Mouse (Mus musculus) left cerebral cortex, postnatal 14 days (tissue): ENCODE results near the gene Gm44790. TPM values are rescaled to one million over a fixed set of nuclear protein-coding genes. Genes with fewer than 3 reads are reported as not detected.

Experiments used
- DNase-seq, 2 experiments: peaks; one replicate each; pipeline ENCODE4 v3.0.0; 2021 to 2022; ENCODE audit warnings: low spot score in 2 of 2, mixed read lengths in 1 of 2
- intact Hi-C: fragments of 180-260 bp; cut with DNase I; formaldehyde crosslinking; loops from one replicate; pipeline ENCODE4 v1.15.1; 2025
- total RNA-seq, 2 experiments: library from RNA; stranded (reverse); gene quantifications; 2 replicates each; pipeline ENCODE4 v1.2.3; 2021

The Gm44790 gene
- total RNA-seq, 2 experiments from 2014 or later: 0.49 TPM; not detected in 1

- intact Hi-C loops: no loop called here
- DNase-seq: no peak
Measured at GRCm38 (mm10) chr6:86493469-86494263, 67.2 kb downstream of the Gm44790 start.

- intact Hi-C loops: no loop called here
- no peak for DNase-seq
Measured at GRCm38 (mm10) chr6:86494767-86495166, 68.3 kb downstream of the Gm44790 start.

Other genes with a start within 250 kb of the Gm44790 start
- gene Tgfa, start 231.4 kb upstream of the Gm44790 start, total RNA-seq: 10 to 100 TPM; 16.3 to 18.5 TPM
- 10 to 100 TPM; 26.2 to 28.4 TPM for gene Fam136a, start 61.0 kb upstream of the Gm44790 start, total RNA-seq
- 10 to 100 TPM; 63.3 to 71.7 TPM for gene Snrpg, start 55.4 kb upstream of the Gm44790 start, total RNA-seq
- 100 to 1,000 TPM; 108 to 109 TPM for gene Pcyox1, start 29.5 kb upstream of the Gm44790 start, total RNA-seq
- 100 to 1,000 TPM; 106 to 107 TPM for gene Tia1, start 22.4 kb upstream of the Gm44790 start, total RNA-seq
- 10 to 100 TPM; 13.7 to 14.3 TPM for gene C87436, start 11.7 kb downstream of the Gm44790 start, total RNA-seq
- gene Pcbp1, start 99.7 kb downstream of the Gm44790 start, total RNA-seq: 100 to 1,000 TPM; 182 to 190 TPM
- 1 to 10 TPM; 1.5 to 1.7 TPM for gene Asprv1, start 201.5 kb downstream of the Gm44790 start, total RNA-seq
- gene Mxd1, start 242.5 kb downstream of the Gm44790 start, total RNA-seq: 10 to 100 TPM; 21.5 to 21.6 TPM